Mouse (Mus musculus): Measurements from ENCODE around the gene Dkkl1. TPM values are rescaled to one million over a fixed set of nuclear protein-coding genes. Genes with fewer than 3 reads are reported as not detected.

The Dkkl1 gene
- polyA plus RNA-seq, 1 experiment from 2014 or later, result 0.81 TPM

DNA sequence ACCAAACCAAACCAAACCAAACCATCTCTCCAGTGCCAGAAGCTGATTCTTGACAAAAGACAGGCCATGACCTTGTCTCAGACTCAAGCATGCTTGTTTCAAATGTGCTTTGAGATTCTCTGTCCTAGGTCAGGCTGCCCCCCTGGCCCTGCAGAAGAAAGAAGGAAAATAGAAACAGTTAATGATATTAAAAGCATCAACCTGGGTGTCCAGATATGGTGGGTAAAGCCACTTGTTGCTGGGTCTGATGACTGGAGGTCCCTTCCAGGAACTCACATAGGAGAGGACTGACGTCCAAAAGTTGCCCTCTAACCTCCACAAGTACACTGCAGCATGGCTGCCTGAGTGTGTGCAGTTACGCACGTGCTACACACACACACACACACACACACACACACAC is 51.1 kb downstream of the Dkkl1 start:
- no peaks in the 10 kb centered on the region for H3K9me3 ChIP-seq (ENCODE audit: control insufficient read depth, low read length)
- 93% methylated on average over 3 of the region's 3 CpGs for WGBS
- DNase-seq (ENCODE audit: low spot score, missing footprints) (no peak), ATAC-seq (ENCODE audit: low FRiP score) (no peak)
- no peaks in the 10 kb centered on the region; the same call in 1 of the 2 replicates for H3K36me3 ChIP-seq (ENCODE audit: control insufficient read depth, insufficient read depth, low read length)
- H3K27me3 ChIP-seq (ENCODE audit: control insufficient read depth, insufficient read depth, low read length), result peaks cover 33% of the 10 kb centered on the region
- no peak overlapping the region for H3K27ac ChIP-seq (ENCODE audit: low read depth, low read length)
- H3K4me2 ChIP-seq, result no peak overlapping the region
- H3K9ac ChIP-seq (ENCODE audit: low read length), result no peak overlapping the region
- H3K4me3 ChIP-seq (ENCODE audit: low read depth, low read length), result no peak overlapping the region
- peaks cover 5% of the 10 kb centered on the region for H3K4me1 ChIP-seq (ENCODE audit: control insufficient read depth, insufficient read depth, low read length)

DNA sequence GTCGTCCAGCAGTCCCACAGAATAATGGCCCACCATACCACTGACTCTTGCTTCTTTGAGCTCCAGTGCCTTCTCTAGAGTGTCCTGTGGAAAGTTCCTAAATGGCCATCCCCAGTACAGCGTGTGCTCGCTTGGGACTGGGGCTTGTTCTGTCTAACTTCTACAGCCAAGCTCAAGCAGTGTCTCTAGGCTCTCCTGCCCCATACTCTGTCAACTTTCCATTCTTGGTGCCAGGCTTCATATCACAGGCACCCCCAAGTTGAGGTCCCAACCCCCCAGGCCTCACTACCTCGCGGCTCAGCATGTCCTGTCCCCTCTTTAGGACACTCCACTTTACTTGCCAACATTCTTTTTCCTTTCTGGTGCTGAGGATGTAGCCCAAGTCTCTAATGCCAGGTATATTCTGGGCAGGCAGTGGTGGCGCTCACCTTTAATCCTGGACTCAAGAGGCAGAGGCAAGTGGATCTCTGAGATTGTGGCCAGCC is 51.6 kb downstream of the Dkkl1 start:
- ATAC-seq (ENCODE audit: low FRiP score), result no peak
- Histone ChIP-seq H3K27me3 (ENCODE audit: control insufficient read depth, insufficient read depth, low read length) (peaks cover 28% of the 10 kb centered on the region), H3K4me3 (ENCODE audit: low read depth, low read length) (no peak overlapping the region), H3K27ac (ENCODE audit: low read depth, low read length) (no peak overlapping the region), H3K4me2 (no peak overlapping the region), H3K4me1 (ENCODE audit: control insufficient read depth, insufficient read depth, low read length) (peaks cover 5% of the 10 kb centered on the region), H3K9ac (ENCODE audit: low read length) (no peak overlapping the region), H3K36me3 (ENCODE audit: control insufficient read depth, insufficient read depth, low read length) (no peaks in the 10 kb centered on the region; the same call in 1 of the 2 replicates), H3K9me3 (ENCODE audit: control insufficient read depth, low read length) (no peaks in the 10 kb centered on the region)
- no peak for DNase-seq (ENCODE audit: low spot score, missing footprints)
- 95% methylated on average over 6 of the region's 6 CpGs for WGBS

DNA sequence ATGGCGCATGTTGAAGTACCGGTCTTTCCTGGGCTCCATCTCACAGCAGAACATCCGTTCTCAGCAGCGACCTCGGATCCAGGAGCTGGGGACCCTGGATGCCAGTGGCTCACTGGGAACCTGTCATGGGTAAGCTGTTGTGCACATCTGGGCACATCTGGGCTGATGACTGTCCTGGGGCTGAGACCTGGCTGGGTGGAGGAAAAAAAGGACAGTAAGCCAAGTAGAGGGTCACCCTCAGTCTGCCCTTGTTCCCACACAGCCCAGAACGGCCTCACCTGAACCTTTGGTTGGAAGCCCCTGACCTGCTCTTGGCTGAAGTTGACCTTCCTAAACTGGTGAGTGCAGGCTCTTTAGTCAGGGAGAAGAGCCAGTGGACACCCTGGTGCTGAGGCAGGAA is 53.0 kb downstream of the Dkkl1 start:
- H3K4me1 ChIP-seq (ENCODE audit: control insufficient read depth, insufficient read depth, low read length), result peaks cover 6% of the 10 kb centered on the region
- H3K27ac ChIP-seq (ENCODE audit: low read depth, low read length), result no peak overlapping the region
- ATAC-seq (ENCODE audit: low FRiP score) (no peak), DNase-seq (ENCODE audit: low spot score, missing footprints) (no peak)
- no peaks in the 10 kb centered on the region; the same call in 1 of the 2 replicates for H3K36me3 ChIP-seq (ENCODE audit: control insufficient read depth, insufficient read depth, low read length)
- H3K4me3 ChIP-seq (ENCODE audit: low read depth, low read length), result no peak overlapping the region
- no peak overlapping the region for H3K9ac ChIP-seq (ENCODE audit: low read length)
- no peak overlapping the region for H3K4me2 ChIP-seq
- no peaks in the 10 kb centered on the region for H3K9me3 ChIP-seq (ENCODE audit: control insufficient read depth, low read length)
- 92% methylated on average over 6 of the region's 6 CpGs for WGBS
- peaks cover 14% of the 10 kb centered on the region for H3K27me3 ChIP-seq (ENCODE audit: control insufficient read depth, insufficient read depth, low read length)

Small RNA genes within 50 kb of the gene (microRNA-seq; reads per million reads assigned to microRNA genes)
- gene Mir7055, result not detected

Other genes starting within 250 kb of the Dkkl1 start
- 20.8 and 21.8 TPM in 2 replicates for gene Cpt1c, start 237.3 kb downstream of the Dkkl1 start, polyA plus RNA-seq (2014; fragmentation: Nextera tagmentation; extraction: Ambion mirVana)
- gene Prmt1, start 225.6 kb downstream of the Dkkl1 start, polyA plus RNA-seq (2014; fragmentation: Nextera tagmentation; extraction: Ambion mirVana), result 276 and 281 TPM in 2 replicates
- gene Irf3, start 214.5 kb downstream of the Dkkl1 start, polyA plus RNA-seq (2014; fragmentation: Nextera tagmentation; extraction: Ambion mirVana), result 55.6 and 65.9 TPM in 2 replicates
- 56.0 and 62.2 TPM in 2 replicates for gene Bcl2l12, start 213.4 kb downstream of the Dkkl1 start, polyA plus RNA-seq (2014; fragmentation: Nextera tagmentation; extraction: Ambion mirVana)
- gene Scaf1, start 195.8 kb downstream of the Dkkl1 start, polyA plus RNA-seq (2014; fragmentation: Nextera tagmentation; extraction: Ambion mirVana), result 43.6 and 44.4 TPM in 2 replicates
- gene Rras, start 194.2 kb downstream of the Dkkl1 start, polyA plus RNA-seq (2014; fragmentation: Nextera tagmentation; extraction: Ambion mirVana), result 18.6 and 22.2 TPM in 2 replicates
- gene Prr12, start 159.3 kb downstream of the Dkkl1 start, polyA plus RNA-seq (2014; fragmentation: Nextera tagmentation; extraction: Ambion mirVana), result 9.6 and 12.2 TPM in 2 replicates
- 53.2 and 56.7 TPM in 2 replicates for gene Nosip, start 149.7 kb downstream of the Dkkl1 start, polyA plus RNA-seq (2014; fragmentation: Nextera tagmentation; extraction: Ambion mirVana)
- 12.7 and 13.5 TPM in 2 replicates for gene Prrg2, start 149.5 kb downstream of the Dkkl1 start, polyA plus RNA-seq (2014; fragmentation: Nextera tagmentation; extraction: Ambion mirVana)
- gene Rcn3, start 119.9 kb downstream of the Dkkl1 start, polyA plus RNA-seq (2014; fragmentation: Nextera tagmentation; extraction: Ambion mirVana), result 121 and 123 TPM in 2 replicates
- gene Fcgrt, start 108.3 kb downstream of the Dkkl1 start, polyA plus RNA-seq (2014; fragmentation: Nextera tagmentation; extraction: Ambion mirVana), result 16.1 and 18.3 TPM in 2 replicates
- gene Rps11, start 87.7 kb downstream of the Dkkl1 start, polyA plus RNA-seq (2014; fragmentation: Nextera tagmentation; extraction: Ambion mirVana), result 1,376 and 1,392 TPM in 2 replicates
- gene Rpl13a, start 83.4 kb downstream of the Dkkl1 start, polyA plus RNA-seq (2014; fragmentation: Nextera tagmentation; extraction: Ambion mirVana), result 1,212 and 1,290 TPM in 2 replicates
- gene Gm45713, start 75.9 kb downstream of the Dkkl1 start, polyA plus RNA-seq (2014; fragmentation: Nextera tagmentation; extraction: Ambion mirVana), result 0.17 and 0.60 TPM in 2 replicates
- 0.40 and 0.97 TPM in 2 replicates for gene Flt3l, start 75.7 kb downstream of the Dkkl1 start, polyA plus RNA-seq (2014; fragmentation: Nextera tagmentation; extraction: Ambion mirVana)
- gene Pih1d1, start 57.8 kb downstream of the Dkkl1 start, polyA plus RNA-seq (2014; fragmentation: Nextera tagmentation; extraction: Ambion mirVana), result 104 and 105 TPM in 2 replicates
- 22.0 and 25.7 TPM in 2 replicates for gene Aldh16a1, start 57.6 kb downstream of the Dkkl1 start, polyA plus RNA-seq (2014; fragmentation: Nextera tagmentation; extraction: Ambion mirVana)
- 0.40 and 0.51 TPM in 2 replicates for gene Slc17a7, start 48.2 kb downstream of the Dkkl1 start, polyA plus RNA-seq (2014; fragmentation: Nextera tagmentation; extraction: Ambion mirVana)
- gene Gfy, start 32.6 kb downstream of the Dkkl1 start, polyA plus RNA-seq (2014; fragmentation: Nextera tagmentation; extraction: Ambion mirVana), result not detected in 2 replicates
- gene Pth2, start 31.2 kb downstream of the Dkkl1 start, polyA plus RNA-seq (2014; fragmentation: Nextera tagmentation; extraction: Ambion mirVana), result 0.53 and 0.63 TPM in 2 replicates
- 0.52 and 0.86 TPM in 2 replicates for gene Ccdc155, start 7.3 kb downstream of the Dkkl1 start, polyA plus RNA-seq (2014; fragmentation: Nextera tagmentation; extraction: Ambion mirVana)
- gene Tead2, start 3.6 kb upstream of the Dkkl1 start, polyA plus RNA-seq (2014; fragmentation: Nextera tagmentation; extraction: Ambion mirVana), result 241 and 253 TPM in 2 replicates
- 0.81 and 0.97 TPM in 2 replicates for gene Cd37, start 27.0 kb upstream of the Dkkl1 start, polyA plus RNA-seq (2014; fragmentation: Nextera tagmentation; extraction: Ambion mirVana)
- gene Slc6a16, start 28.9 kb upstream of the Dkkl1 start, polyA plus RNA-seq (2014; fragmentation: Nextera tagmentation; extraction: Ambion mirVana), result not detected in 2 replicates
- not detected in 2 replicates for gene Slc6a21, start 65.4 kb upstream of the Dkkl1 start, polyA plus RNA-seq (2014; fragmentation: Nextera tagmentation; extraction: Ambion mirVana)
- gene Trpm4, start 121.6 kb upstream of the Dkkl1 start, polyA plus RNA-seq (2014; fragmentation: Nextera tagmentation; extraction: Ambion mirVana), result 4.4 and 6.1 TPM in 2 replicates
- 0.11 and 0.19 TPM in 2 replicates for gene Hrc, start 123.1 kb upstream of the Dkkl1 start, polyA plus RNA-seq (2014; fragmentation: Nextera tagmentation; extraction: Ambion mirVana)
- gene Ppfia3, start 154.9 kb upstream of the Dkkl1 start, polyA plus RNA-seq (2014; fragmentation: Nextera tagmentation; extraction: Ambion mirVana), result 7.7 and 8.1 TPM in 2 replicates
- gene Lin7b, start 158.4 kb upstream of the Dkkl1 start, polyA plus RNA-seq (2014; fragmentation: Nextera tagmentation; extraction: Ambion mirVana), result 0.75 and 1.2 TPM in 2 replicates
- 62.0 and 70.9 TPM in 2 replicates for gene Snrnp70, start 183.6 kb upstream of the Dkkl1 start, polyA plus RNA-seq (2014; fragmentation: Nextera tagmentation; extraction: Ambion mirVana)
- gene Kcna7, start 193.5 kb upstream of the Dkkl1 start, polyA plus RNA-seq (2014; fragmentation: Nextera tagmentation; extraction: Ambion mirVana), result not detected in 2 replicates
- gene Ntf5, start 201.5 kb upstream of the Dkkl1 start, polyA plus RNA-seq (2014; fragmentation: Nextera tagmentation; extraction: Ambion mirVana), result 0.23 and 0.44 TPM in 2 replicates
- not detected in 2 replicates for gene Lhb, start 208.7 kb upstream of the Dkkl1 start, polyA plus RNA-seq (2014; fragmentation: Nextera tagmentation; extraction: Ambion mirVana)
- gene Gys1, start 222.7 kb upstream of the Dkkl1 start, polyA plus RNA-seq (2014; fragmentation: Nextera tagmentation; extraction: Ambion mirVana), result 26.5 and 26.8 TPM in 2 replicates
- 168 and 171 TPM in 2 replicates for gene Ruvbl2, start 225.9 kb upstream of the Dkkl1 start, polyA plus RNA-seq (2014; fragmentation: Nextera tagmentation; extraction: Ambion mirVana)
- gene Ftl1, start 247.7 kb upstream of the Dkkl1 start, polyA plus RNA-seq (2014; fragmentation: Nextera tagmentation; extraction: Ambion mirVana), result 5,242 and 5,528 TPM in 2 replicates

Measured in midbrain, embryonic 11.5 days (tissue).